Mouse (Mus musculus): ENCODE data around the gene Lrrc74a.

GRCm38 (mm10) chr12:86702690-86703089 is 31.5 kb upstream of the Lrrc74a start:
- TF ChIP-seq FLI1 (IDR thresholded peaks at IDR 0.05; ENCODE audit: low read length) = no peak
- TF ChIP-seq GATA1 (IDR thresholded peaks at IDR 0.05; ENCODE audit: borderline replicate concordance, low read length) = no peak
